Mouse (Mus musculus) heart, adult 2 months (tissue): ENCODE data around the gene Ppp4r3a. TPM values are rescaled to one million over a fixed set of nuclear protein-coding genes. Genes with fewer than 3 reads are reported as not detected.
"Not testable (repeated sequence)": the region's sequence is repeated elsewhere in the genome, so short reads cannot be mapped to it uniquely, and the experiment has no call there.

ENCODE experiments used
- DNase-seq, 2 experiments: peaks; one replicate each; pipeline ENCODE4 v3.0.0; 2021
- H3K27ac ChIP-seq: fragments of 200-600 bp; 2 replicates; pipeline ENCODE4 v1.8.1; 2022
- H3K27me3 ChIP-seq: fragments of 200-500 bp; 2 replicates; pipeline ENCODE4 v1.6.1; 2012; ENCODE audit warnings: mild to moderate bottlenecking, low read length, inconsistent platforms, mixed read lengths; ENCODE audit not compliant: control insufficient read depth, insufficient read depth
- H3K36me3 ChIP-seq: fragments of 200-500 bp; 2 replicates; pipeline ENCODE4 v1.6.1; 2012; ENCODE audit warnings: low read length, inconsistent platforms; ENCODE audit not compliant: control insufficient read depth, insufficient read depth
- H3K4me1 ChIP-seq: fragments of 200-500 bp; 2 replicates; pipeline ENCODE4 v1.6.1; 2011; ENCODE audit warnings: low read length; ENCODE audit not compliant: control insufficient read depth, insufficient read depth
- H3K4me3 ChIP-seq: fragments of 200-600 bp; 2 replicates; pipeline ENCODE4 v1.8.1; 2022
- H3K79me2 ChIP-seq: fragments of 200-500 bp; replicated peaks from 2 replicates; pipeline ENCODE4 v1.6.1; 2012; ENCODE audit warnings: mild to moderate bottlenecking, inconsistent platforms, low read length, moderate library complexity, mixed read lengths; ENCODE audit not compliant: control insufficient read depth, insufficient read depth
- H3K9ac ChIP-seq: fragments of 200-500 bp; 2 replicates; pipeline ENCODE4 v1.6.1; 2012; ENCODE audit warnings: low read depth, mild to moderate bottlenecking, control low read depth, inconsistent platforms, low read length, mixed read lengths
- CTCF ChIP-seq: fragments of 200-600 bp; IDR thresholded peaks from 2 replicates; pipeline ENCODE4 v1.8.1; 2022; ENCODE audit warnings: antibody characterized with exemption, mild to moderate bottlenecking, moderate library complexity
- EP300 ChIP-seq: fragments of 200-500 bp; IDR thresholded peaks from 2 replicates; pipeline ENCODE4 v1.6.1; 2011; ENCODE audit warnings: low read depth, low read length, control low read depth; ENCODE audit not compliant: insufficient read depth
- POLR2A ChIP-seq: fragments of 200-500 bp; IDR thresholded peaks from 2 replicates; pipeline ENCODE4 v1.6.1; 2011; ENCODE audit warnings: mild to moderate bottlenecking, low read depth, low read length, control low read depth; ENCODE audit not compliant: insufficient read depth
- WGBS: fragments of 180-500 bp; shearing (Covaris S2); methylation state at CpG from one replicate; pipeline ENCODE4 v1.1.7; 2018; 5-methylcytosine and 5-hydroxymethylcytosine counted together
- intact Hi-C: fragments of 180-260 bp; cut with DNase I; formaldehyde crosslinking; loops from one replicate; pipeline ENCODE4 v1.15.1; 2025
- polyA plus RNA-seq: library from polyadenylated mRNA; depleted of rRNA; stranded (reverse); fragments of >200 nt; gene quantifications from 2 replicates; pipeline ENCODE4 v1.2.3, GENCODE M21; 2012
- total RNA-seq, 2 experiments: library from RNA; stranded (reverse); gene quantifications; 2 replicates each; pipeline ENCODE4 v1.2.3; 2021

Ppp4r3a gene
- total and polyA plus RNA-seq, 3 experiments: 6.7 to 23.7 (median 22.7) TPM

DNA sequence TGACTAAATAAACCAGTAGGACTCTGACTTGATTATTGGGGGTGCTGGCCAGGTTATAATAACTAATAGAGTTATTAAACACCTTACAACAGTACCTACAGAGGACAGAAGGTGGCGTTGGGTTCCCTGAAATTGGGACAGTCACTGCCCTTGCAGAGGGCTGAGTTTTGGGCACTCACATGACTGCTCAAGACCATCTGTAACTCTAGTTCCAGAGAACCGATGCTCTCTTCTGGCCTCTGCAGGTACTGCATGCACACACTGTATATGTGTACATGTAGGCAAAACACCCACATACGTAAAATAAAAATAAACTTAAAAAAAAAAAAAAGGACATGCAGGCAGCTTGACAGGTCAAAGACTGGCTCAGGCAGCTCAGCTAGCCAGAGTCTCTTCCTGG lies 19.1 kb upstream of the Ppp4r3a start:
- TF ChIP-seq POLR2A (no peak), CTCF (peak; percentile 64)
- no peak for DNase-seq
- intact Hi-C loops: no loop called here
- no peak overlapping the region for H3K27ac ChIP-seq
- WGBS: 63% methylated on average over 3 of the region's 3 CpGs
- no peaks in the 10 kb centered on the region for H3K36me3 ChIP-seq
- H3K27me3 ChIP-seq: no peaks in the 10 kb centered on the region
- H3K79me2 ChIP-seq: no peaks in the 10 kb centered on the region
- no peaks in the 10 kb centered on the region for H3K4me1 ChIP-seq
- no peak overlapping the region for H3K9ac ChIP-seq
- H3K4me3 ChIP-seq: no peak overlapping the region

DNA sequence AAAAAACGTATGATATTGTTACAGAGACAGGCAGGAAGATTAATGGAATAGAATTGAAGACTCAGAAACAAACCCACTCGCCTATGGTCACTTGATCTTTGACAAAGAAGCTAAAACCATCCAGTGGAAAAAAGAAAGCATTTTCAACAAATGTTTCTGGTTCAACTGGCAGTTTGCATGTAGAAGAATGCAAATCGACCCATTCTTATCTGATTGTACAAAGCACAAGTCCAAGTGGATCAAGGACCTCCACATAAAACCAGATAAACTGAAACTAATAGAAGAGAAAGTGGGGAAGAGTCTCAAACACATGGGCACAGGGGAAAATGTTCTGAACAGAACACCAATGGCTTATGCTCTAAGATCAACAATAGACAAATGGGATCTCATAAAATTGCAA lies 10.2 kb upstream of the Ppp4r3a start:
- intact Hi-C loops, H3K4me3 ChIP-seq, H3K4me1 ChIP-seq, H3K9ac ChIP-seq, H3K36me3 ChIP-seq, DNase-seq, H3K27me3 ChIP-seq, H3K79me2 ChIP-seq, H3K27ac ChIP-seq: not testable (repeated sequence)
- WGBS: 39% methylated on average over 3 of the region's 3 CpGs

DNA sequence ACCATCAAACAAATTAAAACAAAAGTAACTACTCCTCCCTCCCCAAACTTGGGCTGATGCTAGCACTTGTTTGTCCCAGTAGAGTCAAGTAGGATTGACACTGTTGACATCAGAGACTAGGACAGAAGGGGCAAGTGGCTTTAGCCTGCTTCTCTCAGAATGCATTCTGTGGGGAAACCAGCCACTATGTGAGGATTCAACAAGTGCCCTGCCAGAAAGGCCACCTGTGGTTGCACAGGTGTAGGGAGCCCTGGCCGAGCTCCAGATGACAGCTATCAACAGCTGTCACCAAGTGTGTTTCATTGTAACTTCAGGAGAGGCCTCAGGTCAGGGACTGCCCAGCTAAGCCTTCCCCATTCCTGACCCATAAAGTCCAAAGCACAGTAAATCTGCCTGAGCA lies 6.5 kb upstream of the Ppp4r3a start:
- Histone ChIP-seq H3K27ac (no peak overlapping the region), H3K79me2 (no peaks in the 10 kb centered on the region), H3K4me1 (no peaks in the 10 kb centered on the region), H3K9ac (no peak overlapping the region), H3K27me3 (no peaks in the 10 kb centered on the region), H3K4me3 (no peak overlapping the region), H3K36me3 (peaks cover 2% of the 10 kb centered on the region; the same call in 1 of the 2 replicates)
- 81% methylated on average over 1 of the region's 1 CpGs for WGBS
- intact Hi-C loops: no loop called here
- DNase-seq: no peak
- TF ChIP-seq EP300 (no peak), POLR2A (no peak), CTCF (no peak)

DNA sequence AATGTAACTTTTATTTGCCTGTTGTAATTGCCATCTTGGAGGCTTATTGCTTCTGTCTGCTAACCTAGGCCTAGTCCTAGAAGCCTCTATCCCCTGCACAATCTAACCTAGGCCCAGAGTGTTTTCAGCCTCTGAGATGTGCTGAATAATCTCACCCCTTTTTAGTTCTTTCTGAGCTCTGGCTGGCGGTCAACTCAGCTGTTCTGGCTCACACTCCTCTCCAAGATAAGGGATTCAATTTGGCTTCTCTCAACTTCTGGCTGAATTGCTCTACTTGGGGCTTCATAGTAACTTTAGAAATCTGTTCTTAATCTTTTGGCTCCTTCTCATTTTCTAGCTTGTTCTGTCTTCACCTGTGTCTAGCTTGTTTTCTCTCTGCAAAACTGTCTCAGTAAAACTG lies 3.9 kb upstream of the Ppp4r3a start:
- WGBS: 49% methylated on average over 1 of the region's 1 CpGs
- Histone ChIP-seq H3K9ac (no peak overlapping the region), H3K4me1 (no peaks in the 10 kb centered on the region), H3K27ac (no peak overlapping the region), H3K4me3 (no peak overlapping the region), H3K79me2 (peaks cover 4% of the 10 kb centered on the region; the same call in 1 of the 2 replicates), H3K27me3 (no peaks in the 10 kb centered on the region), H3K36me3 (peaks cover 6% of the 10 kb centered on the region; the same call in 1 of the 2 replicates)
- intact Hi-C loops: no loop called here
- TF ChIP-seq CTCF (no peak), POLR2A (no peak), EP300 (no peak)
- peak in 1 of 2 experiments; percentile 26 for DNase-seq

DNA sequence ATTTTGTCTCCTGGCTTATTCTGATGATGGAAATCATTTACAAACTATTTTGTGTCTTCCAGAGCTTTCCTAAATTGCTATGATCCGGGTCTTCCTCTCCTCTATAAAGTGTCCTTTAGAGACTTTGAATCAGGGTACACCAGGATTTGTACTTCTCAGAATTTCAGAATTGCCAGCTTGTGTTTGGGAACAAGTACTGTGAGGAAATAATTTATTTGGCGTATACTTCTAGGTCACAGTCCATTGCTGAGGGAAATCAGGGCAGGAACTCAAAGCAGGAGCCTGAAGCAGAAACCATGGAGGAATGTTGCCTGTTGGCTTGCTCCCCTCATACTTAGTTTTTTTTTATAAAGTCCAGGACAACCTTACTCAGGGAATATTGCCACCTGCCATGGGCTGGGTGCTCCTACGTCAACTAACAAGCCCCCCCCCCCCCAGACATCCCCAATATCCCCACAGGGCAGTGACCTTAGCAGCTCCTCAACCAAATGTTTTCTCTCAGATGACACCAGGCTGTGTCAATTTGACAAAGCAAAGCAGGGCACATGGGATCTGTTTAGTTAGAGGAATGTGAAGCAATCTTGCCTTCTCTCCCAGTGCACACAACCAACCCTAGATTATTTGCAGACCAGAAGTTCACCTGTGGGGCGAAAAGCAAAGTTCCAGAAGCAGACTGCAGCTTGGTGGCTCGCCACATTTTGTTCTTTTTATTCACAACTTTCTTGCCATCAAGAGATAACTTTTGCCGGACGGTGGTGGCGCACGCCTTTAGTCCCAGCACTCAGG lies 1.6 kb upstream of the Ppp4r3a start:
- 95% methylated on average over 9 of the region's 9 CpGs for WGBS
- DNase-seq: no peak
- H3K36me3 ChIP-seq: peaks cover 22% of the 10 kb centered on the region
- H3K9ac ChIP-seq: no peak overlapping the region
- intact Hi-C loops: loop anchor here (5.0 kb wide), 1 partner anchor 827 kb away; the partner anchor contains the start of gene Trip11
- H3K27me3 ChIP-seq: no peaks in the 10 kb centered on the region
- H3K4me3 ChIP-seq: no peak overlapping the region
- peaks cover 6% of the 10 kb centered on the region for H3K4me1 ChIP-seq
- TF ChIP-seq CTCF (no peak), EP300 (no peak), POLR2A (no peak)
- H3K79me2 ChIP-seq: peaks cover 11% of the 10 kb centered on the region
- H3K27ac ChIP-seq: no peak overlapping the region

DNA sequence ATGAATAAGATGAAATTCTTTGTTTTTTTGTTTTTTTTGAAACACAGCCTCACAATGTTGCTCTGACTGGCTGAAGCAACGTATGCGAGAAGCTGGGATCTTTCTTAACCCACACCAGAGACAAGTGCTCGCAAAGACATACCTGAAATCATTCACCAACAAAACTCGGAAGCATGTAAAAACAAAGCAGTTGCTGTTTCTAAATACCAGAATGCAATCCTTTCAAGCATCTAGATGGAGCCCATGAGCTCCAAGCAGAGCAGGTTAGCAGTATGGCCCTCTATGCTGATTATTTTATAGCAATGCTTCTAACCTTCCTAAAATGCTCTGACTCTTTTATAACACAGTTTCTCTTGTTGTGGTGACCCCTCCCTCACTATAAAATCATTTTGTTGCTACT lies 735 bp upstream of the Ppp4r3a start:
- H3K36me3 ChIP-seq: peaks cover 22% of the 10 kb centered on the region
- 0 out of 2 replicates have a peak overlapping the region, but pooled peaks have one; percentile 10 for H3K9ac ChIP-seq
- H3K4me3 ChIP-seq: peak overlapping the region; percentile 78
- intact Hi-C loops: loop anchor here (5.0 kb wide), 1 partner anchor 828 kb away; the partner anchor contains the start of gene Trip11
- H3K4me1 ChIP-seq: peaks cover 6% of the 10 kb centered on the region
- no peaks in the 10 kb centered on the region for H3K27me3 ChIP-seq
- 9% methylated on average over 4 of the region's 4 CpGs for WGBS
- no peak for DNase-seq
- TF ChIP-seq EP300 (no peak), CTCF (no peak), POLR2A (no peak)
- peaks cover 11% of the 10 kb centered on the region for H3K79me2 ChIP-seq
- peak overlapping the region; percentile 99 for H3K27ac ChIP-seq
